Mouse (Mus musculus) embryonic facial prominence, embryonic 13.5 days (tissue): ENCODE results near the gene Tcf7l1. TPM values are rescaled to one million over a fixed set of nuclear protein-coding genes. Genes with fewer than 3 reads are reported as not detected.

Source experiments
- ATAC-seq: fragments of 200-750 bp; cut with Nextera tagmentation; 2 replicates; pipeline ENCODE4 v1.8.0; 2017; ENCODE audit warnings: low read depth; ENCODE audit not compliant: insufficient number of reproducible peaks, insufficient read depth, low FRiP score, low TSS enrichment
- H3K27ac ChIP-seq: fragments of 300-500 bp; sonication (generic); 2 replicates; pipeline ENCODE4 v1.5.1; 2015; ENCODE audit warnings: moderate library complexity, mild to moderate bottlenecking, inconsistent platforms
- H3K27me3 ChIP-seq: fragments of 300-500 bp; sonication (generic); 2 replicates; pipeline ENCODE4 v1.6.1; 2015; ENCODE audit warnings: mild to moderate bottlenecking, inconsistent platforms
- H3K36me3 ChIP-seq: fragments of 300-500 bp; sonication (generic); 2 replicates; pipeline ENCODE4 v1.6.1; 2015; ENCODE audit warnings: mild to moderate bottlenecking, inconsistent platforms
- H3K4me1 ChIP-seq: fragments of 300-500 bp; sonication (generic); 2 replicates; pipeline ENCODE4 v1.6.1; 2015; ENCODE audit warnings: inconsistent platforms
- H3K4me2 ChIP-seq: fragments of 300-500 bp; sonication (generic); 2 replicates; pipeline ENCODE4 v1.6.1; 2015; ENCODE audit warnings: moderate library complexity, mild to moderate bottlenecking, inconsistent platforms
- H3K4me3 ChIP-seq: fragments of 300-500 bp; sonication (generic); 2 replicates; pipeline ENCODE4 v1.5.1; 2015; ENCODE audit warnings: mild to moderate bottlenecking, inconsistent platforms
- H3K9ac ChIP-seq: fragments of 300-500 bp; sonication (generic); 2 replicates; pipeline ENCODE4 v1.6.1; 2015; ENCODE audit warnings: mild to moderate bottlenecking, inconsistent platforms
- H3K9me3 ChIP-seq: fragments of 300-500 bp; sonication (generic); 2 replicates; pipeline ENCODE4 v1.6.1; 2016; ENCODE audit warnings: inconsistent platforms
- WGBS: fragments of 180-500 bp; shearing (Covaris S2); methylation state at CpG from one replicate; pipeline ENCODE4 v1.1.7; 2015; ENCODE audit warnings: mixed read lengths; 5-methylcytosine and 5-hydroxymethylcytosine counted together
- polyA plus RNA-seq: library from polyadenylated mRNA; unstranded; fragments of >200 nt; fragmentation: Nextera tagmentation; extraction: Ambion mirVana; gene quantifications from 2 replicates; pipeline ENCODE4 v1.2.1, GENCODE M21; 2015

Gene Tcf7l1
- polyA plus RNA-seq, 1 experiment from 2014 or later, result 59.2 TPM

GRCm38 (mm10) chr6:72809522-72810149 lies 20.6 kb upstream of the Tcf7l1 start:
- Histone ChIP-seq H3K4me1 (0 out of 2 replicates have a peak, but pooled peaks cover 6% of the 10 kb centered on the region), H3K9ac (no peak overlapping the region), H3K36me3 (no peaks in the 10 kb centered on the region), H3K27ac (no peak overlapping the region), H3K9me3 (no peaks in the 10 kb centered on the region), H3K27me3 (no peaks in the 10 kb centered on the region), H3K4me2 (no peak overlapping the region), H3K4me3 (no peak overlapping the region)
- 76% methylated on average over 4 of the region's 4 CpGs for WGBS
- no peak for ATAC-seq

- WGBS, result 64% methylated on average over 3 of the region's 3 CpGs
- Histone ChIP-seq H3K4me3 (no peak overlapping the region), H3K9me3 (no peaks in the 10 kb centered on the region), H3K27ac (no peak overlapping the region), H3K9ac (no peak overlapping the region), H3K4me2 (no peak overlapping the region), H3K4me1 (0 out of 2 replicates have a peak, but pooled peaks cover 4% of the 10 kb centered on the region), H3K36me3 (no peaks in the 10 kb centered on the region), H3K27me3 (no peaks in the 10 kb centered on the region)
- ATAC-seq, result no peak
These were observed 19.3 kb upstream of the Tcf7l1 start for GRCm38 (mm10) chr6:72808342-72808741.

GRCm38 (mm10) chr6:72803669-72804068 lies 14.6 kb upstream of the Tcf7l1 start:
- ATAC-seq, result no peak
- Histone ChIP-seq H3K4me1 (no peaks in the 10 kb centered on the region), H3K4me3 (no peak overlapping the region), H3K4me2 (no peak overlapping the region), H3K9ac (no peak overlapping the region), H3K9me3 (no peaks in the 10 kb centered on the region), H3K27ac (no peak overlapping the region), H3K36me3 (no peaks in the 10 kb centered on the region), H3K27me3 (no peaks in the 10 kb centered on the region)
- WGBS, result 86% methylated on average over 6 of the region's 6 CpGs

GRCm38 (mm10) chr6:72802119-72802518 lies 13.1 kb upstream of the Tcf7l1 start:
- H3K4me3 ChIP-seq, result no peak overlapping the region
- no peaks in the 10 kb centered on the region for H3K36me3 ChIP-seq
- H3K4me2 ChIP-seq, result no peak overlapping the region
- no peaks in the 10 kb centered on the region for H3K27me3 ChIP-seq
- H3K4me1 ChIP-seq, result no peaks in the 10 kb centered on the region
- ATAC-seq, result no peak
- peaks cover 5% of the 10 kb centered on the region; the same call in 1 of the 2 replicates for H3K9me3 ChIP-seq
- no peak overlapping the region for H3K27ac ChIP-seq
- WGBS, result 85% methylated on average over 6 of the region's 6 CpGs
- no peak overlapping the region for H3K9ac ChIP-seq

- H3K4me2 ChIP-seq, result no peak overlapping the region
- WGBS, result 24% methylated on average over 2 of the region's 2 CpGs
These were observed 11.6 kb upstream of the Tcf7l1 start for GRCm38 (mm10) chr6:72800641-72801040.

GRCm38 (mm10) chr6:72797763-72798162 lies 8.7 kb upstream of the Tcf7l1 start:
- no peak for ATAC-seq
- H3K27ac ChIP-seq, result no peak overlapping the region
- peaks cover 5% of the 10 kb centered on the region; the same call in 1 of the 2 replicates for H3K9me3 ChIP-seq
- no peaks in the 10 kb centered on the region for H3K27me3 ChIP-seq
- H3K36me3 ChIP-seq, result no peaks in the 10 kb centered on the region
- H3K4me1 ChIP-seq, result no peaks in the 10 kb centered on the region; the same call in 1 of the 2 replicates
- H3K9ac ChIP-seq, result no peak overlapping the region
- no peak overlapping the region for H3K4me2 ChIP-seq
- H3K4me3 ChIP-seq, result no peak overlapping the region

More at GRCm38 (mm10) chr6:72800641-72801040, 11.6 kb upstream of the Tcf7l1 start:
- no peak overlapping the region for H3K27ac ChIP-seq
- peaks cover 5% of the 10 kb centered on the region; the same call in 1 of the 2 replicates for H3K9me3 ChIP-seq
- no peaks in the 10 kb centered on the region for H3K36me3 ChIP-seq
- H3K9ac ChIP-seq, result no peak overlapping the region
- H3K4me3 ChIP-seq, result no peak overlapping the region
- ATAC-seq, result no peak
- H3K4me1 ChIP-seq, result no peaks in the 10 kb centered on the region
- H3K27me3 ChIP-seq, result no peaks in the 10 kb centered on the region

- no peaks in the 10 kb centered on the region for H3K36me3 ChIP-seq
- H3K4me2 ChIP-seq, result 0 out of 2 replicates have a peak overlapping the region, but pooled peaks have one; percentile 9
- 46% methylated on average over 16 of the region's 16 CpGs for WGBS
- no peaks in the 10 kb centered on the region; the same call in 1 of the 2 replicates for H3K4me1 ChIP-seq
- H3K27ac ChIP-seq, result 0 out of 2 replicates have a peak overlapping the region, but pooled peaks have one; percentile 12
- no peak overlapping the region for H3K4me3 ChIP-seq
- no peak overlapping the region for H3K9ac ChIP-seq
- ATAC-seq, result no peak
- peaks cover 5% of the 10 kb centered on the region; the same call in 1 of the 2 replicates for H3K9me3 ChIP-seq
- H3K27me3 ChIP-seq, result no peaks in the 10 kb centered on the region
These were observed 6.4 kb upstream of the Tcf7l1 start for GRCm38 (mm10) chr6:72795444-72795843.

GRCm38 (mm10) chr6:72794870-72795269 lies 5.8 kb upstream of the Tcf7l1 start:
- Histone ChIP-seq H3K4me3 (no peak overlapping the region), H3K4me1 (peaks cover 1% of the 10 kb centered on the region), H3K9me3 (peaks cover 5% of the 10 kb centered on the region; the same call in 1 of the 2 replicates), H3K4me2 (no peak overlapping the region), H3K27ac (0 out of 2 replicates have a peak overlapping the region, but pooled peaks have one; percentile 12), H3K27me3 (no peaks in the 10 kb centered on the region), H3K9ac (no peak overlapping the region), H3K36me3 (no peaks in the 10 kb centered on the region)
- 35% methylated on average over 7 of the region's 7 CpGs for WGBS
- no peak for ATAC-seq

GRCm38 (mm10) chr6:72792641-72793040 lies 3.6 kb upstream of the Tcf7l1 start:
- no peak overlapping the region for H3K4me3 ChIP-seq
- WGBS, result 87% methylated on average over 8 of the region's 8 CpGs
- ATAC-seq, result no peak

GRCm38 (mm10) chr6:72787948-72788891 lies 834 bp downstream of the Tcf7l1 start:
- peak overlapping the region; percentile 92 for H3K4me3 ChIP-seq
- peaks cover 37% of the 10 kb centered on the region for H3K4me1 ChIP-seq
- no peaks in the 10 kb centered on the region for H3K27me3 ChIP-seq
- ATAC-seq, result peak; percentile 7; the same call in 1 of the 2 replicates
- H3K27ac ChIP-seq, result peak overlapping the region; percentile 98
- H3K36me3 ChIP-seq, result peaks cover 25% of the 10 kb centered on the region
- peak overlapping the region; percentile 97 for H3K9ac ChIP-seq
- WGBS, result under 1% methylated on average over 69 of the region's 69 CpGs
- no peaks in the 10 kb centered on the region for H3K9me3 ChIP-seq
- peak overlapping the region; percentile 80 for H3K4me2 ChIP-seq

More at GRCm38 (mm10) chr6:72792641-72793040, 3.6 kb upstream of the Tcf7l1 start:
- no peaks in the 10 kb centered on the region for H3K27me3 ChIP-seq
- H3K27ac ChIP-seq, result no peak overlapping the region
- peaks cover 4% of the 10 kb centered on the region; the same call in 1 of the 2 replicates for H3K9me3 ChIP-seq
- H3K9ac ChIP-seq, result no peak overlapping the region
- no peaks in the 10 kb centered on the region for H3K36me3 ChIP-seq
- H3K4me2 ChIP-seq, result no peak overlapping the region
- peaks cover 6% of the 10 kb centered on the region for H3K4me1 ChIP-seq

GRCm38 (mm10) chr6:72787322-72787947 lies 1.6 kb downstream of the Tcf7l1 start:
- peak overlapping the region; percentile 92 for H3K4me3 ChIP-seq
- H3K27ac ChIP-seq, result peak overlapping the region; percentile 98
- 2% methylated on average over 19 of the region's 19 CpGs for WGBS
- H3K4me2 ChIP-seq, result peak overlapping the region; percentile 80
- H3K4me1 ChIP-seq, result peaks cover 43% of the 10 kb centered on the region
- peak overlapping the region; percentile 97 for H3K9ac ChIP-seq
- no peaks in the 10 kb centered on the region for H3K27me3 ChIP-seq
- no peak for ATAC-seq
- H3K9me3 ChIP-seq, result no peaks in the 10 kb centered on the region
- H3K36me3 ChIP-seq, result peaks cover 32% of the 10 kb centered on the region
